In the genomic region with DNA sequence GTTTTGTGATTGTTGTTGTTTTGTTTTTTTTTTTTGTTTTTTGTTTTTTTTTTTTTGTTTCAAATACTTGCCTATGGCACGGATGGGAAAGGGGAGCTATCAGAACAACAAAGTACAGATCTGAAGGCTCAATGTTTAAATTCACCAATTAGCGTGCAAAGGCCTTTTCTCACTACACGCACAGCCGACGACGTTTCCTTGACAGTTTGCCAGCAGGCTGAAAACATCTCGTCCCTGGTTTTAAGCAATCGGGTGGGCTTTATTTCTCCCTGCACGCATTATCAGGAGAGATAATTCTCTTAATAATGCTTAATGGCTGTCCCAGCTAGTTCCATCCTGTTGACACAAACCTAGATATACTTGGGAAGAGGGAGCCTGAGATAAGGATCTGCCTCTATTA, we compare ENCODE assay signal across 23 mouse cellular contexts.
A peak's percentile ranks its signal among the peaks of the same experiment; 100 is the strongest.
DNase-seq lines count a peak whose midpoint lies in the region; ATAC-seq lines count a peak whose summit lies in the region.
"Had no signal": no experiment of that assay in that cellular context is flagged by ENCODE, and none has a peak within 500 bp of the region (broad histone marks: within the 10 kb centered on the region; RNA-seq: fewer than 3 reads in every experiment).

No protein-coding gene starts in this region.

- DNase-seq in heart, postnatal 36 days: no peak
- peak; percentile 24 for DNase-seq in hindbrain, embryonic 14.5 days (ENCODE audit: low spot score)
- peak; percentile 18 for DNase-seq in MN1 (ENCODE audit: low spot score)
- DNase-seq in layer of hippocampus, postnatal 14 days (ENCODE audit: low spot score in 2 of 2): no peak
- DNase-seq: adrenal gland, adult 2 months; adrenal gland, postnatal 14 days; B cell, adult 2 months; cerebellum, adult 18-20 months; cerebellum, adult 9-10 months; cerebellum, postnatal 14 days; gastrocnemius, postnatal 25 days; heart, adult 18-20 months; heart, postnatal 14 days; kidney, adult 2 months had no signal

- 21% methylated on average over 9 of the region's 9 CpGs for WGBS in heart, embryonic 13.5 days
- WGBS in hindbrain, embryonic 14.5 days: 43% methylated on average over 9 of the region's 9 CpGs
- 42% methylated on average over 9 of the region's 9 CpGs for WGBS in hindbrain, embryonic 16.5 days

- peaks cover 32% of the 10 kb centered on the region for H3K4me1 ChIP-seq in heart, embryonic 13.5 days
- no peaks in the 10 kb centered on the region for H3K4me1 ChIP-seq in hindbrain, embryonic 14.5 days (replicated peaks; ENCODE audit: control insufficient read depth, insufficient read depth, low read length)
- H3K4me1 ChIP-seq in hindbrain, embryonic 16.5 days (ENCODE audit: control insufficient read depth, insufficient read depth, low read depth, low read length): peaks cover 3% of the 10 kb centered on the region; the same call in 1 of the 2 replicates

- intact Hi-C loops in heart, postnatal 36 days (cut with DNase I): no loop called here

- no peaks in the 10 kb centered on the region for H3K27me3 ChIP-seq in heart, embryonic 13.5 days (replicated peaks)
- no peaks in the 10 kb centered on the region for H3K27me3 ChIP-seq in hindbrain, embryonic 14.5 days (ENCODE audit: control insufficient read depth, insufficient read depth, low read length)
- H3K27me3 ChIP-seq in hindbrain, embryonic 16.5 days (replicated peaks; ENCODE audit: control insufficient read depth, insufficient read depth, low read length): no peaks in the 10 kb centered on the region
- H3K27me3 ChIP-seq: CH12.LX; forebrain, embryonic 15.5 days; hindbrain, embryonic 13.5 days had no signal

- H3K9ac ChIP-seq in heart, embryonic 13.5 days: no peak overlapping the region
- H3K9ac ChIP-seq in hindbrain, embryonic 14.5 days: no peak overlapping the region
- H3K9ac ChIP-seq in hindbrain, embryonic 16.5 days (ENCODE audit: low read depth, low read length): no peak overlapping the region
- H3K9ac ChIP-seq: forebrain, embryonic 15.5 days; hindbrain, embryonic 13.5 days had no signal

- H3K4me3 ChIP-seq in heart, embryonic 13.5 days: no peak overlapping the region
- H3K4me3 ChIP-seq in hindbrain, embryonic 14.5 days (replicated peaks; ENCODE audit: low read length): no peak overlapping the region
- no peak overlapping the region for H3K4me3 ChIP-seq in hindbrain, embryonic 16.5 days (ENCODE audit: low read length)
- H3K4me3 ChIP-seq: forebrain, embryonic 15.5 days; hindbrain, embryonic 10.5 days; hindbrain, embryonic 13.5 days had no signal

- H3K9me3 ChIP-seq in heart, embryonic 13.5 days: no peaks in the 10 kb centered on the region
- H3K9me3 ChIP-seq in hindbrain, embryonic 14.5 days (ENCODE audit: control insufficient read depth, low read length): no peaks in the 10 kb centered on the region
- no peaks in the 10 kb centered on the region for H3K9me3 ChIP-seq in hindbrain, embryonic 16.5 days (ENCODE audit: control insufficient read depth, low read length)
- H3K9me3 ChIP-seq: forebrain, embryonic 15.5 days; hindbrain, embryonic 10.5 days; hindbrain, embryonic 13.5 days had no signal

- no peak for ATAC-seq in heart, embryonic 13.5 days (ENCODE audit: extremely low read depth, insufficient number of reproducible peaks, low FRiP score, low TSS enrichment)
- no peak for ATAC-seq in hindbrain, embryonic 14.5 days (ENCODE audit: low FRiP score)
- no peak for ATAC-seq in hindbrain, embryonic 16.5 days
- ATAC-seq: forebrain, embryonic 15.5 days; intestine, postnatal 0 days had no signal

- H3K36me3 ChIP-seq in heart, embryonic 13.5 days: no peaks in the 10 kb centered on the region
- H3K36me3 ChIP-seq in hindbrain, embryonic 14.5 days (replicated peaks; ENCODE audit: control insufficient read depth, insufficient read depth): no peaks in the 10 kb centered on the region
- no peaks in the 10 kb centered on the region for H3K36me3 ChIP-seq in hindbrain, embryonic 16.5 days (ENCODE audit: control insufficient read depth, insufficient read depth, low read length)
- H3K36me3 ChIP-seq: forebrain, embryonic 15.5 days; G1E; hindbrain, embryonic 10.5 days; hindbrain, embryonic 13.5 days had no signal

- H3K4me2 ChIP-seq in heart, embryonic 13.5 days: peak overlapping the region; percentile 15
- no peak overlapping the region for H3K4me2 ChIP-seq in hindbrain, embryonic 14.5 days (replicated peaks)
- no peak overlapping the region for H3K4me2 ChIP-seq in hindbrain, embryonic 16.5 days (ENCODE audit: low read length)
- H3K4me2 ChIP-seq: forebrain, embryonic 15.5 days; heart, embryonic 11.5 days; hindbrain, embryonic 13.5 days had no signal

- no peak overlapping the region for H3K27ac ChIP-seq in heart, embryonic 13.5 days (replicated peaks)
- no peak overlapping the region for H3K27ac ChIP-seq in hindbrain, embryonic 14.5 days
- no peak overlapping the region for H3K27ac ChIP-seq in hindbrain, embryonic 16.5 days (ENCODE audit: low read depth, low read length)
- H3K27ac ChIP-seq: forebrain, embryonic 15.5 days; hindbrain, embryonic 10.5 days; hindbrain, embryonic 13.5 days had no signal

Comparison
In these comparisons a context has a peak if more than half of its experiments do, and no peak if none do; other contexts are left out.
1. DNase-seq: peak in hindbrain, embryonic 14.5 days (single experiment) and MN1 (single experiment); none in heart, postnatal 36 days (0 of 2) and layer of hippocampus, postnatal 14 days (0 of 2).